ENCODE assay signal across 31 mouse cellular contexts in genomic region chr1:166189821-166190220, GRCm38 (mm10). TPM values are rescaled to one million over a fixed set of nuclear protein-coding genes. Genes with fewer than 3 reads are reported as not detected.
DNase-seq lines count a peak whose midpoint lies in the region; ATAC-seq and TF ChIP-seq lines count a peak whose summit lies in the region.
"Had no signal": no experiment of that assay in that cellular context is flagged by ENCODE, and none has a peak within 500 bp of the region (broad histone marks: within the 10 kb centered on the region; RNA-seq: fewer than 3 reads in every experiment).

No protein-coding gene starts in this region.

- H3K27ac ChIP-seq in hindbrain, embryonic 12.5 days = no peak overlapping the region
- no peak overlapping the region for H3K27ac ChIP-seq in hindbrain, postnatal 0 days
- no peak overlapping the region for H3K27ac ChIP-seq in midbrain, embryonic 16.5 days (ENCODE audit: low read length)
- H3K27ac ChIP-seq in heart, embryonic 10.5 days = no peak overlapping the region
- H3K27ac ChIP-seq: embryonic facial prominence, embryonic 15.5 days; kidney, postnatal 0 days; limb, embryonic 12.5 days; stomach, embryonic 15.5 days had no signal

- H3K4me2 ChIP-seq in hindbrain, embryonic 12.5 days (replicated peaks) = no peak overlapping the region
- H3K4me2 ChIP-seq in hindbrain, postnatal 0 days (ENCODE audit: low read depth, low read length) = no peak overlapping the region
- no peak overlapping the region for H3K4me2 ChIP-seq in midbrain, embryonic 16.5 days (ENCODE audit: low read length)
- H3K4me2 ChIP-seq: embryonic facial prominence, embryonic 15.5 days; heart, embryonic 11.5 days; limb, embryonic 12.5 days; liver, embryonic 11.5 days; stomach, embryonic 15.5 days had no signal

- no peaks in the 10 kb centered on the region for H3K36me3 ChIP-seq in hindbrain, embryonic 12.5 days
- H3K36me3 ChIP-seq in hindbrain, postnatal 0 days (ENCODE audit: insufficient read depth, low read length) = no peaks in the 10 kb centered on the region
- H3K36me3 ChIP-seq in midbrain, embryonic 16.5 days (ENCODE audit: control insufficient read depth, insufficient read depth, low read length) = no peaks in the 10 kb centered on the region
- H3K36me3 ChIP-seq in heart, embryonic 10.5 days = no peaks in the 10 kb centered on the region
- H3K36me3 ChIP-seq: embryonic facial prominence, embryonic 15.5 days; limb, embryonic 12.5 days; stomach, embryonic 15.5 days had no signal

- TF ChIP-seq POLR2A in brain, embryonic 14.5 days (IDR thresholded peaks at IDR 0.05; ENCODE audit: borderline replicate concordance, extremely low read depth, insufficient read depth, insufficient read length, poor library complexity, severe bottlenecking) = no peak

- H3K4me1 ChIP-seq in hindbrain, embryonic 12.5 days = peaks cover 5% of the 10 kb centered on the region
- no peaks in the 10 kb centered on the region for H3K4me1 ChIP-seq in hindbrain, postnatal 0 days (ENCODE audit: insufficient read depth, low read length)
- 0 out of 2 replicates have a peak, but pooled peaks cover 4% of the 10 kb centered on the region for H3K4me1 ChIP-seq in midbrain, embryonic 16.5 days (ENCODE audit: control insufficient read depth, insufficient read depth, low read length)
- peaks cover 7% of the 10 kb centered on the region; the same call in 1 of the 2 replicates for H3K4me1 ChIP-seq in heart, embryonic 10.5 days
- H3K4me1 ChIP-seq: stomach, embryonic 15.5 days had no signal

- DNase-seq in hindbrain, postnatal 0 days (ENCODE audit: low spot score) = no peak
- peak; percentile 43 for DNase-seq in brain, embryonic 14.5 days (ENCODE audit: low read depth)
- peak; percentile 23 for DNase-seq in mesoderm, embryonic 11.5 days (ENCODE audit: low read depth, low spot score)
- DNase-seq in ovary, postnatal 36 days (ENCODE audit: low spot score) = no peak
- no peak for DNase-seq in heart, embryonic 10.5 days (ENCODE audit: low spot score)
- DNase-seq: adrenal gland, postnatal 10 days; cerebellum, adult 9-11 months; gastrocnemius, postnatal 10 days; kidney, adult 2 months; liver, postnatal 0 days; right cerebral cortex, adult 18-20 months had no signal

- H3K4me3 ChIP-seq in hindbrain, embryonic 12.5 days = no peak overlapping the region
- no peak overlapping the region for H3K4me3 ChIP-seq in hindbrain, postnatal 0 days (ENCODE audit: low read length)
- no peak overlapping the region for H3K4me3 ChIP-seq in midbrain, embryonic 16.5 days (ENCODE audit: low read depth, low read length)
- no peak overlapping the region for H3K4me3 ChIP-seq in heart, embryonic 10.5 days
- H3K4me3 ChIP-seq: embryonic facial prominence, embryonic 15.5 days; limb, embryonic 12.5 days; stomach, embryonic 15.5 days had no signal

- H3K9me3 ChIP-seq in hindbrain, embryonic 12.5 days (replicated peaks) = no peaks in the 10 kb centered on the region
- H3K9me3 ChIP-seq in hindbrain, postnatal 0 days (ENCODE audit: low read length) = no peaks in the 10 kb centered on the region
- no peaks in the 10 kb centered on the region for H3K9me3 ChIP-seq in midbrain, embryonic 16.5 days (replicated peaks; ENCODE audit: control insufficient read depth, low read length, poor library complexity, severe bottlenecking)
- no peaks in the 10 kb centered on the region for H3K9me3 ChIP-seq in heart, embryonic 10.5 days
- H3K9me3 ChIP-seq: embryonic facial prominence, embryonic 15.5 days; limb, embryonic 12.5 days; stomach, embryonic 15.5 days had no signal

- peak; percentile 54 for ATAC-seq in hindbrain, embryonic 12.5 days (ENCODE audit: low FRiP score)
- no peak for ATAC-seq in hindbrain, postnatal 0 days
- ATAC-seq in midbrain, embryonic 16.5 days = peak; percentile 51; the same call in 1 of the 2 replicates
- ATAC-seq: activated CD4-positive, CD25-positive, alpha-beta regulatory T cell, adult 4 months; forebrain, embryonic 16.5 days; liver, postnatal 0 days; lung, postnatal 0 days had no signal

- 65% methylated on average over 4 of the region's 4 CpGs for WGBS in hindbrain, embryonic 12.5 days
- 57% methylated on average over 4 of the region's 4 CpGs for WGBS in hindbrain, postnatal 0 days
- 55% methylated on average over 4 of the region's 4 CpGs for WGBS in midbrain, embryonic 16.5 days
- 84% methylated on average over 4 of the region's 4 CpGs for WGBS in heart, embryonic 10.5 days

- no peaks in the 10 kb centered on the region for H3K27me3 ChIP-seq in hindbrain, embryonic 12.5 days
- no peaks in the 10 kb centered on the region for H3K27me3 ChIP-seq in hindbrain, postnatal 0 days (ENCODE audit: insufficient read depth, low read length)
- no peaks in the 10 kb centered on the region for H3K27me3 ChIP-seq in midbrain, embryonic 16.5 days (ENCODE audit: control insufficient read depth, insufficient read depth, low read depth, low read length)
- H3K27me3 ChIP-seq in heart, embryonic 10.5 days (ENCODE audit: insufficient read depth, poor library complexity, severe bottlenecking) = no peaks in the 10 kb centered on the region
- H3K27me3 ChIP-seq: limb, embryonic 12.5 days; stomach, embryonic 15.5 days had no signal

- TF ChIP-seq CTCF in hindbrain, postnatal 0 days (IDR thresholded peaks at IDR 0.05; ENCODE audit: low read depth) = no peak
- TF ChIP-seq CTCF in brain, embryonic 14.5 days (IDR thresholded peaks at IDR 0.05; ENCODE audit: borderline replicate concordance, extremely low read depth, insufficient read depth, insufficient read length) = no peak

- H3K9ac ChIP-seq in hindbrain, embryonic 12.5 days = no peak overlapping the region
- H3K9ac ChIP-seq in hindbrain, postnatal 0 days (replicated peaks; ENCODE audit: low read length) = no peak overlapping the region
- no peak overlapping the region for H3K9ac ChIP-seq in midbrain, embryonic 16.5 days (ENCODE audit: low read depth, low read length)
- H3K9ac ChIP-seq: embryonic facial prominence, embryonic 15.5 days; limb, embryonic 12.5 days; liver, postnatal 0 days; stomach, embryonic 15.5 days had no signal

RNA-seq across cellular contexts. Expression of gene Mael, which starts 48.7 kb away (rescaled TPM):
- 0.14 TPM in 1 of 2 replicates, not detected in the other for polyA plus RNA-seq in hindbrain, embryonic 12.5 days (2016; fragmentation: Nextera tagmentation; extraction: Ambion mirVana)
- not detected in 2 replicates for total RNA-seq in hindbrain, postnatal 0 days (2014; rRNA removed)
- 0.21 and 0.26 TPM in 2 replicates for polyA plus RNA-seq in hindbrain, postnatal 0 days (2015; fragmentation: Nextera tagmentation; extraction: Ambion mirVana)
- polyA plus RNA-seq in brain, embryonic 14.5 days (2012; rRNA removed) = 0.05 and 0.08 TPM in 2 replicates
- polyA plus RNA-seq in midbrain, embryonic 16.5 days (2015; fragmentation: Nextera tagmentation; extraction: Ambion mirVana) = 0.14 TPM in 1 of 2 replicates, not detected in the other
- 0.09 and 0.11 TPM in 2 replicates for polyA plus RNA-seq in heart, embryonic 10.5 days (2016; fragmentation: Nextera tagmentation; extraction: Ambion mirVana)
- total RNA-seq: adrenal gland, postnatal 10 days; common myeloid progenitor, adult 5-6 weeks; gastrocnemius, postnatal 10 days; granulocyte monocyte progenitor cell, adult 5-6 weeks; hematopoietic stem cell, adult 5-6 weeks; MEL; monocyte, adult 5-6 weeks had no signal
- polyA plus RNA-seq: activated CD4-positive, CD25-positive, alpha-beta regulatory T cell, adult 4 months; C2C12; embryonic facial prominence, embryonic 15.5 days; forebrain, embryonic 16.5 days; heart, postnatal 0 days; intestine, embryonic 14.5 days; kidney, postnatal 0 days; limb, embryonic 12.5 days; liver, embryonic 11.5 days; liver, postnatal 0 days; lung, postnatal 0 days; stomach, embryonic 15.5 days had no signal

RNA-seq across cellular contexts. Expression of gene Gpa33, which starts 59.8 kb away (rescaled TPM):
- polyA plus RNA-seq in hindbrain, embryonic 12.5 days (2016; fragmentation: Nextera tagmentation; extraction: Ambion mirVana) = 0.12 and 0.26 TPM in 2 replicates
- not detected in 2 replicates for total RNA-seq in hindbrain, postnatal 0 days (2014; rRNA removed)
- polyA plus RNA-seq in hindbrain, postnatal 0 days (2015; fragmentation: Nextera tagmentation; extraction: Ambion mirVana) = 0.06 and 0.09 TPM in 2 replicates
- 0.09 and 0.14 TPM in 2 replicates for polyA plus RNA-seq in brain, embryonic 14.5 days (2012; rRNA removed)
- 0.08 TPM in 1 of 2 replicates, not detected in the other for polyA plus RNA-seq in midbrain, embryonic 16.5 days (2015; fragmentation: Nextera tagmentation; extraction: Ambion mirVana)
- 0.15 and 0.20 TPM in 2 replicates for polyA plus RNA-seq in heart, embryonic 10.5 days (2016; fragmentation: Nextera tagmentation; extraction: Ambion mirVana)
- total RNA-seq: common myeloid progenitor, adult 5-6 weeks; gastrocnemius, postnatal 10 days; granulocyte monocyte progenitor cell, adult 5-6 weeks; hematopoietic stem cell, adult 5-6 weeks; layer of hippocampus, postnatal 10 days; MEL; monocyte, adult 5-6 weeks had no signal
- polyA plus RNA-seq: activated CD4-positive, CD25-positive, alpha-beta regulatory T cell, adult 4 months; forebrain, embryonic 16.5 days; heart, embryonic 11.5 days; liver, embryonic 11.5 days; liver, postnatal 0 days had no signal

Comparison
In these comparisons a context has a peak if more than half of its experiments do, and no peak if none do; other contexts are left out.
1. DNase-seq: peak in brain, embryonic 14.5 days (single experiment) and mesoderm, embryonic 11.5 days (single experiment); none in hindbrain, postnatal 0 days (single experiment), ovary, postnatal 36 days (single experiment) and heart, embryonic 10.5 days (single experiment).